ENCODE assay signal across 12 mouse cellular contexts in the genomic region with DNA sequence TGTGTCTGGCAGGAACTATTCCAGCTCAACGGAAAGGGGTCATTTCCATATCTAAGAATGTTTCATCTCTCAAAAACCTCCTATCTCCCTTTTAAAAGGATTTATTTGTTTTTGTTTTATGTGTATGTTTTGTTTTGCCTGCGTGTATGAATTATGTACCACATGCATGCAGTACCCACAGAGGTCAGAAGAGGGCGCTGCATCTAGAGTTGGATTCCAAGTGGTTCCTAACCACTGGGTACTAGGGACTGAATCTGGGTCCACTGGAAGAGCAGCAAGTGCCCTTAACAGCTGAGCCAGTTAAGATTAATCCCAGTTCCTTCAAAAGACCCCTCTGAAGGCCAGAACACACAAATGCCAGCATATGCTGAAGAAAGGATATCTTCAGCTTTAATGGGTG. TPM values are rescaled to one million over a fixed set of nuclear protein-coding genes. Genes with fewer than 3 reads are reported as not detected.
DNase-seq lines count a peak whose midpoint lies in the region; ATAC-seq and TF ChIP-seq lines count a peak whose summit lies in the region.
"Had no signal": no experiment of that assay in that cellular context is flagged by ENCODE, and none has a peak within 500 bp of the region (broad histone marks: within the 10 kb centered on the region; RNA-seq: fewer than 3 reads in every experiment).

No protein-coding gene starts in this region.

- no peak for ATAC-seq in intestine, postnatal 0 days
- ATAC-seq in intestine, embryonic 15.5 days, result no peak
- no peak for ATAC-seq in Patski
- no peak for ATAC-seq in stomach, postnatal 0 days (ENCODE audit: low FRiP score, low TSS enrichment)
- ATAC-seq: activated CD4-positive, CD25-positive, alpha-beta regulatory T cell, adult 4 months had no signal

- peak; percentile 19 for DNase-seq in right cerebral cortex, postnatal 14 days
- DNase-seq in right cerebral cortex, adult 18-20 months, result no peak
- DNase-seq in Patski (ENCODE audit: low read depth, low spot score), result no peak
- DNase-seq in stomach, postnatal 0 days (ENCODE audit: low spot score), result no peak
- no peak for DNase-seq in heart, postnatal 14 days
- DNase-seq: kidney, adult 9 months had no signal

- peak; percentile 61 for TF ChIP-seq CTCF in intestine, postnatal 0 days (IDR thresholded peaks at IDR 0.05; ENCODE audit: low read depth)
- TF ChIP-seq CTCF in Patski (IDR thresholded peaks at IDR 0.05), result peak; percentile 73
- TF ChIP-seq CTCF in stomach, postnatal 0 days (IDR thresholded peaks at IDR 0.05; ENCODE audit: low read depth), result peak; percentile 61

- no peak for TF ChIP-seq EP300 in stomach, postnatal 0 days (optimal IDR thresholded peaks at IDR 0.05)

- H3K4me3 ChIP-seq in intestine, postnatal 0 days (ENCODE audit: low read depth, low read length), result no peak overlapping the region
- H3K4me3 ChIP-seq in intestine, embryonic 15.5 days (replicated peaks), result no peak overlapping the region
- no peak overlapping the region for H3K4me3 ChIP-seq in stomach, postnatal 0 days (ENCODE audit: low read depth, low read length)
- H3K4me3 ChIP-seq: embryonic facial prominence, embryonic 13.5 days; heart, embryonic 13.5 days; myocyte had no signal

- intact Hi-C loops in heart, postnatal 14 days (cut with DNase I), result no loop called here

- no peaks in the 10 kb centered on the region for H3K27me3 ChIP-seq in intestine, postnatal 0 days (replicated peaks; ENCODE audit: control insufficient read depth, insufficient read depth, low read length)
- H3K27me3 ChIP-seq in intestine, embryonic 15.5 days (replicated peaks), result no peaks in the 10 kb centered on the region
- no peaks in the 10 kb centered on the region for H3K27me3 ChIP-seq in Patski
- H3K27me3 ChIP-seq in stomach, postnatal 0 days (ENCODE audit: control insufficient read depth, insufficient read depth, low read length), result no peaks in the 10 kb centered on the region
- H3K27me3 ChIP-seq: embryonic facial prominence, embryonic 13.5 days had no signal

- CTCF ChIA-PET in Patski (lab: Charles Lee), result interaction anchor here (1.1 to 1.7 kb wide), 3 partner anchors 9 to 20 kb away, joined by 4 to 6 read pairs (median 4); no protein-coding TSS in a partner anchor

- H3K36me3 ChIP-seq in intestine, postnatal 0 days (ENCODE audit: control insufficient read depth, insufficient read depth), result no peaks in the 10 kb centered on the region
- H3K36me3 ChIP-seq in intestine, embryonic 15.5 days, result no peaks in the 10 kb centered on the region
- H3K36me3 ChIP-seq in stomach, postnatal 0 days (ENCODE audit: control insufficient read depth, insufficient read depth, low read length), result no peaks in the 10 kb centered on the region
- H3K36me3 ChIP-seq: embryonic facial prominence, embryonic 13.5 days; heart, embryonic 13.5 days had no signal

- H3K27ac ChIP-seq in intestine, postnatal 0 days (ENCODE audit: low read depth, low read length), result no peak overlapping the region
- H3K27ac ChIP-seq in intestine, embryonic 15.5 days, result no peak overlapping the region
- no peak overlapping the region for H3K27ac ChIP-seq in stomach, postnatal 0 days (replicated peaks)
- H3K27ac ChIP-seq: embryonic facial prominence, embryonic 13.5 days; heart, embryonic 13.5 days had no signal

- POLR2A ChIA-PET in Patski (lab: Charles Lee), result no interaction called here

- no peaks in the 10 kb centered on the region for H3K4me1 ChIP-seq in intestine, postnatal 0 days (replicated peaks; ENCODE audit: control insufficient read depth, insufficient read depth, low read length)
- no peaks in the 10 kb centered on the region for H3K4me1 ChIP-seq in intestine, embryonic 15.5 days (replicated peaks)
- no peaks in the 10 kb centered on the region for H3K4me1 ChIP-seq in stomach, postnatal 0 days (replicated peaks; ENCODE audit: control insufficient read depth, insufficient read depth)
- H3K4me1 ChIP-seq: embryonic facial prominence, embryonic 13.5 days had no signal

- H3K9me3 ChIP-seq in intestine, postnatal 0 days (ENCODE audit: control insufficient read depth), result no peaks in the 10 kb centered on the region
- no peaks in the 10 kb centered on the region for H3K9me3 ChIP-seq in intestine, embryonic 15.5 days
- no peaks in the 10 kb centered on the region for H3K9me3 ChIP-seq in stomach, postnatal 0 days (ENCODE audit: control insufficient read depth, low read length)
- H3K9me3 ChIP-seq: embryonic facial prominence, embryonic 13.5 days; heart, embryonic 13.5 days had no signal

- no peak overlapping the region for H3K9ac ChIP-seq in intestine, postnatal 0 days (ENCODE audit: low read depth, low read length)
- H3K9ac ChIP-seq in intestine, embryonic 15.5 days, result no peak overlapping the region
- no peak overlapping the region for H3K9ac ChIP-seq in stomach, postnatal 0 days (ENCODE audit: low read length)
- H3K9ac ChIP-seq: embryonic facial prominence, embryonic 13.5 days; heart, embryonic 13.5 days had no signal

- in situ Hi-C loops in Patski (cut with MboI; ENCODE audit: low pct_unique_long_range_greater_than_20kb), result no loop called here

- no peak overlapping the region for H3K4me2 ChIP-seq in intestine, postnatal 0 days (replicated peaks; ENCODE audit: low read depth)
- no peak overlapping the region for H3K4me2 ChIP-seq in intestine, embryonic 15.5 days (replicated peaks)
- H3K4me2 ChIP-seq in stomach, postnatal 0 days (replicated peaks; ENCODE audit: low read depth), result no peak overlapping the region
- H3K4me2 ChIP-seq: embryonic facial prominence, embryonic 13.5 days; heart, embryonic 13.5 days had no signal

- WGBS in intestine, postnatal 0 days, result 85% methylated on average over 3 of the region's 3 CpGs
- 82% methylated on average over 3 of the region's 3 CpGs for WGBS in intestine, embryonic 15.5 days
- 82% methylated on average over 3 of the region's 3 CpGs for WGBS in stomach, postnatal 0 days

RNA-seq across cellular contexts. Expression of a gene that starts 24.1 kb away (rescaled TPM):
- 4.1 and 4.3 TPM in 2 replicates for polyA plus RNA-seq in intestine, postnatal 0 days (2015; fragmentation: Nextera tagmentation; extraction: Ambion mirVana)
- 0.49 and 0.64 TPM in 2 replicates for polyA plus RNA-seq in intestine, embryonic 15.5 days (2015; fragmentation: Nextera tagmentation; extraction: Ambion mirVana)
- 9.8 TPM for polyA plus RNA-seq in Patski (2021)
- polyA plus RNA-seq in stomach, postnatal 0 days (2015; fragmentation: Nextera tagmentation; extraction: Ambion mirVana), result 1.7 and 2.3 TPM in 2 replicates
- total RNA-seq in heart, postnatal 14 days (2021), result 1 to 10 TPM; 6.6 to 7.9 TPM
